Mouse (Mus musculus) ES-Bruce4 (cell line): ENCODE measurements around the gene Hspb11. TPM values are rescaled to one million over a fixed set of nuclear protein-coding genes. Genes with fewer than 3 reads are reported as not detected.

Experiments used
- H3K27ac ChIP-seq: 2 replicates; pipeline ENCODE4 v1.5.1; 2012; ENCODE audit warnings: low read length, inconsistent platforms; ENCODE audit not compliant: insufficient read depth
- H3K27me3 ChIP-seq: 2 replicates; pipeline ENCODE4 v1.6.1; 2012; ENCODE audit warnings: mild to moderate bottlenecking, low read length, inconsistent platforms; ENCODE audit not compliant: control insufficient read depth, poor library complexity, insufficient read depth, severe bottlenecking
- H3K36me3 ChIP-seq: 2 replicates; pipeline ENCODE4 v1.6.1; 2012; ENCODE audit warnings: inconsistent platforms, mild to moderate bottlenecking, low read length, moderate library complexity; ENCODE audit not compliant: control insufficient read depth, poor library complexity, insufficient read depth, severe bottlenecking
- H3K4me1 ChIP-seq: one replicate; pipeline ENCODE4 v1.8.1; 2011; ENCODE audit warnings: low read length; ENCODE audit not compliant: control insufficient read depth, insufficient read depth
- H3K4me3 ChIP-seq: 2 replicates; pipeline ENCODE4 v1.5.1; 2011; ENCODE audit warnings: low read depth, mild to moderate bottlenecking, low read length
- H3K9ac ChIP-seq: 2 replicates; pipeline ENCODE4 v1.6.1; 2012; ENCODE audit warnings: low read depth, mild to moderate bottlenecking, inconsistent platforms; ENCODE audit not compliant: poor library complexity, severe bottlenecking
- H3K9me3 ChIP-seq: replicated peaks from 2 replicates; pipeline ENCODE4 v1.6.1; 2012; ENCODE audit warnings: mild to moderate bottlenecking, low read length, inconsistent platforms; ENCODE audit not compliant: control insufficient read depth, poor library complexity, insufficient read depth, severe bottlenecking
- CTCF ChIP-seq: IDR thresholded peaks from one replicate; pipeline ENCODE4 v1.8.1; 2011; ENCODE audit warnings: low read depth, low read length
- EP300 ChIP-seq: IDR thresholded peaks from 2 replicates; pipeline ENCODE4 v1.6.1; 2011; ENCODE audit warnings: low read depth, low read length; ENCODE audit not compliant: insufficient read depth
- POLR2A ChIP-seq: IDR thresholded peaks from one replicate; pipeline ENCODE4 v1.8.1; 2011; ENCODE audit warnings: low read length; ENCODE audit not compliant: insufficient read depth
- polyA plus RNA-seq: library from polyadenylated mRNA; stranded (reverse); fragments of >200 nt; gene quantifications from 2 replicates; pipeline ENCODE4 v1.2.4, GENCODE M21; 2011; ENCODE audit warnings: low read depth; ENCODE audit not compliant: missing spikeins, insufficient read depth, insufficient read length

Hspb11 gene
- polyA plus RNA-seq, 1 experiment: 49.0 TPM

DNA sequence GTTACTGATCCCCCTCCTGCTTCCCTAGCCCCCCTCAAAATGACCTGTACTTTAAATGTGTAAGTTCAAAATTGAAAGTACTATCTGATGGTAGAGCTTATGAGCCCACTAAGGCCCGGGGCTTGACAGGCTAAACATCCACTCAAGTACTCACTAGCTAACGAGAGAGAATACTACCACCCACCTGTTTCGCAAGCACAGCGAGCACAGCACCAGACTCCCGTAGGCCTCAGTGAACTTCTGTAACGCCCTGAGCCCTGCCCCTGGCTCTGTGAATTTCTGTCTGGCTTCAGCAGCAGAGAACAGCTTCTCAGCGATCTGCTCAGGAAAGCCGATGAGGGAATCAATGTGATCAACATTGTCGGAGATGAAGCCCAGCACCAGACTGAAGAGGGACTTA lies 6.3 kb upstream of the Hspb11 start:
- Histone ChIP-seq H3K9me3 (no peaks in the 10 kb centered on the region), H3K4me1 (peaks cover 2% of the 10 kb centered on the region), H3K27ac (no peak overlapping the region), H3K27me3 (no peaks in the 10 kb centered on the region; the same call in 1 of the 2 replicates), H3K4me3 (no peak overlapping the region), H3K9ac (no peak overlapping the region), H3K36me3 (peaks cover 9% of the 10 kb centered on the region)
- TF ChIP-seq EP300: no peak
- no peak for TF ChIP-seq CTCF
- TF ChIP-seq POLR2A: no peak

DNA sequence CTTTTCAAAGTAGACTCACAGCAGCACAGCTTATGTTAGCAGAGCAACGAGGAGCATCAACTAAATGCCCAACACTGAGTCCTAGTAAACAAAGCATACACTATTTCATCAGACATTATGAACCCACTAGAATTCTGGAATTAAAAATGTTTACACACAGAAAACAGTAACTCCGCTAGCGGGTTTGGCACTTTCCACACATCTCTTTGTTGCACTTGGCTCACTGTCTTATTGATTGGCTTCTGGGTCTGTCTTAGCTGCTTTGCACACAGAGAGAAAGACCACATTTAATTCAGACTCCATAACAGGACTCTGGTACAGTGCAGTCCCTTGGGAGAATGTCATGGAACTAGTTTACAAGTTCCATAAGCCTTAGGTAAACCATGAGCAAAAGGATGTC lies 5.3 kb upstream of the Hspb11 start:
- Histone ChIP-seq H3K4me1 (peaks cover 2% of the 10 kb centered on the region), H3K9ac (no peak overlapping the region), H3K36me3 (peaks cover 7% of the 10 kb centered on the region), H3K27me3 (no peaks in the 10 kb centered on the region; the same call in 1 of the 2 replicates), H3K4me3 (no peak overlapping the region), H3K27ac (no peak overlapping the region), H3K9me3 (no peaks in the 10 kb centered on the region)
- TF ChIP-seq CTCF: no peak
- no peak for TF ChIP-seq POLR2A
- TF ChIP-seq EP300: no peak

DNA sequence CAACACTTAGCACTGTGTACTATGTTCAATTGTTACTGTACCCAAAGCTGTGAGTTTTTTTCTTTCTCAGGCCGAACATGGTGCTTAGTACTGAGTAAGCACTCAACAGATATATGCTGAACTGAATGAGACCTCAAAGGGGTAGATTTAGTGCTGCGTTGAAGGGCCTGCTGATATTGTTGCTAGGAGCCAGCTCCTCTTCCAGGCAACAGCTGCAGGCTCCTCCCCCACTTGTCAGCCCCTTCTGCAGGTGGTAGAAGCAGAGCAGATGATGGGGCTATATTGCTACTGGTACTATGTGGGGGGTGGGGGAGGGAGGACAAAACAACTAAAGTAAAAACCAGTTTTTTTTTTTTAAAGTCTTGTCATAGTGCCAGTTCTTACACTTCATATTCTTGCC lies 3.9 kb upstream of the Hspb11 start:
- no peak overlapping the region for H3K4me3 ChIP-seq
- no peak overlapping the region for H3K27ac ChIP-seq
- H3K4me1 ChIP-seq: peaks cover 2% of the 10 kb centered on the region

DNA sequence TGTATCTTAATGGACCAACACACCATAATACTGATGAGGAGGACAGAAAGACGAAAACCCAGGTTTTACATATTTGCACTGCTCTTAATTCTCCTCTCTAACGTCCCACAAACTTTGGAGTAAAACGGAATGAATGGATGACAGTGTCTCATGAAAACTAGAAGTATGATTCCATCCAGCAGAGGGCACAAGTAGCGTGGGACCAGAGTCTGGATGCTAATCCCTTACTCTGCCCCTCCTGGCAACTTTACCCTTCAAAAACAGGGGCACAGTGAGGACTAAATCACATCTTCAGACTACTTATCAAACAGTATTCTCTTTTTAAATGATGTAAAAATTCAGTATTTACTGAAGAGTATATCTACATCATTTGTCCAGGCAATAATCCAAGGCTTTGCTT lies 2.9 kb upstream of the Hspb11 start:
- Histone ChIP-seq H3K9ac (no peak overlapping the region), H3K27me3 (no peaks in the 10 kb centered on the region; the same call in 1 of the 2 replicates), H3K4me1 (peaks cover 2% of the 10 kb centered on the region), H3K36me3 (no peaks in the 10 kb centered on the region; the same call in 1 of the 2 replicates), H3K9me3 (no peaks in the 10 kb centered on the region), H3K27ac (no peak overlapping the region), H3K4me3 (no peak overlapping the region)
- TF ChIP-seq CTCF: peak; percentile 35
- no peak for TF ChIP-seq POLR2A

More for the DNA sequence above, 3.9 kb upstream of the Hspb11 start:
- Histone ChIP-seq H3K9me3 (no peaks in the 10 kb centered on the region), H3K27me3 (no peaks in the 10 kb centered on the region; the same call in 1 of the 2 replicates), H3K36me3 (peaks cover 4% of the 10 kb centered on the region), H3K9ac (no peak overlapping the region)
- TF ChIP-seq POLR2A: no peak
- TF ChIP-seq CTCF: no peak
- TF ChIP-seq EP300: no peak

DNA sequence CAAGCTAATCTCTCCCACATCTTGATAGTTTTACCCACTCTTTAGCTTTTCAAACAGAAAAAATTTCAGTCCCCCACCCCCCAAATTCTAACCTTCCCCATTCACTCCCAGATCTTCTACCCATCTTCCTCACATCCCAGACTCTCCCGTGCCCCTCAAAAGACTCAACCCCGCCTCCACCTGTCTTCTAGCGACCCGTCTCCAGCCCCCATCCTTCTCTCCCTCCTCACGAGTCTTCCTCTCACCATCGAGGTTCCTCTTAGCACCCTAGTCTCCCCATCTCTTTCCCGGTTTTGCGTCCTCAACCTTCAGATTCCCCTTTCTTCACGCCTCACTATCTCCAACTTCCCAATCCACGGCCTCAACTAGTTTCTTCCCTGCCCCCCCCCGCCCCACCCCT lies 871 bp upstream of the Hspb11 start:
- no peak overlapping the region for H3K27ac ChIP-seq
- TF ChIP-seq CTCF (no peak), EP300 (no peak), POLR2A (no peak)

DNA sequence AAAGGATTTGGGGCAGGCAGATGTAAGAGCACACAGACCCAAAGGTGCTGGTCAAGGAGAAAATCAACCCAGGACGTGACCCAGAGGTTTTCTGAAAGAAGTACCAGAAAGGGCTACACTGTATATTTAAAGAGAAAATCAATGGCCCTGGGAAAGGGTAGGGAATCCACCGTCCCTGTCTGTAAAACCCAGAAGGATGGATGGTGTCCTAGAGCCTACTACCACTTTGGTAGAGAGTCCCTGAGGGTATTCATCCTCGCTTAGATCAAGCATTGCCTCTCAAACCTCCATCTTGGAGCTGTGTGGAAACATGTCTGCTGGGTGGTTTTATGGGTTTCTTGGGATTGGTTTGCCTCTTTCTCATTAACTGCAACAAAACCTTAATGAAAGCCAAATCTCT lies 1.0 kb downstream of the Hspb11 start:
- peaks cover 2% of the 10 kb centered on the region for H3K4me1 ChIP-seq
- no peaks in the 10 kb centered on the region; the same call in 1 of the 2 replicates for H3K27me3 ChIP-seq
- no peaks in the 10 kb centered on the region for H3K36me3 ChIP-seq
- no peak overlapping the region for H3K27ac ChIP-seq
- H3K9ac ChIP-seq: peak overlapping the region; percentile 86
- TF ChIP-seq EP300 (no peak), POLR2A (no peak), CTCF (no peak)
- no peaks in the 10 kb centered on the region for H3K9me3 ChIP-seq
- H3K4me3 ChIP-seq: peak overlapping the region; percentile 87

More for the DNA sequence above, 871 bp upstream of the Hspb11 start:
- H3K9ac ChIP-seq: peak overlapping the region; percentile 86
- no peaks in the 10 kb centered on the region; the same call in 1 of the 2 replicates for H3K27me3 ChIP-seq
- H3K4me3 ChIP-seq: peak overlapping the region; percentile 97
- no peaks in the 10 kb centered on the region for H3K9me3 ChIP-seq
- no peaks in the 10 kb centered on the region for H3K36me3 ChIP-seq
- H3K4me1 ChIP-seq: peaks cover 2% of the 10 kb centered on the region
